Mouse (Mus musculus) liver, adult 2 months (tissue): ENCODE measurements around the gene Ablim2. TPM values are rescaled to one million over a fixed set of nuclear protein-coding genes. Genes with fewer than 3 reads are reported as not detected.

Experiments
- DNase-seq: peaks from one replicate; pipeline ENCODE4 v3.0.0-alpha.2; 2011; ENCODE audit warnings: low read depth, low spot score; ENCODE audit errors: extremely low read depth
- H3K27ac ChIP-seq: fragments of 200-500 bp; replicated peaks from 2 replicates; pipeline ENCODE4 v1.5.1; 2012; ENCODE audit warnings: low read depth, mild to moderate bottlenecking, control low read depth, inconsistent platforms, low read length; ENCODE audit not compliant: insufficient read depth
- H3K27me3 ChIP-seq: fragments of 200-500 bp; 2 replicates; pipeline ENCODE4 v1.6.1; 2012; ENCODE audit warnings: mild to moderate bottlenecking, moderate library complexity, low read length, inconsistent platforms; ENCODE audit not compliant: control insufficient read depth, insufficient read depth
- H3K36me3 ChIP-seq: fragments of 200-500 bp; 2 replicates; pipeline ENCODE4 v1.6.1; 2012; ENCODE audit warnings: low read length, inconsistent platforms; ENCODE audit not compliant: control insufficient read depth, insufficient read depth
- H3K4me1 ChIP-seq: fragments of 200-500 bp; 2 replicates; pipeline ENCODE4 v1.6.1; 2011; ENCODE audit warnings: low read length; ENCODE audit not compliant: control insufficient read depth, insufficient read depth
- H3K4me3 ChIP-seq: fragments of 200-500 bp; 2 replicates; pipeline ENCODE4 v1.5.1; 2011; ENCODE audit warnings: low read depth, mild to moderate bottlenecking, control low read depth, low read length, moderate library complexity; ENCODE audit not compliant: insufficient read depth
- H3K79me2 ChIP-seq: fragments of 200-500 bp; 2 replicates; pipeline ENCODE4 v1.6.1; 2012; ENCODE audit warnings: inconsistent platforms, mild to moderate bottlenecking, low read length, moderate library complexity; ENCODE audit not compliant: control insufficient read depth, insufficient read depth
- H3K9ac ChIP-seq: fragments of 200-500 bp; 2 replicates; pipeline ENCODE4 v1.6.1; 2012; ENCODE audit warnings: low read depth, mild to moderate bottlenecking, control low read depth, inconsistent platforms, low read length
- CTCF ChIP-seq: fragments of 200-500 bp; IDR thresholded peaks from 2 replicates; pipeline ENCODE4 v1.5.1; 2011; ENCODE audit warnings: low read depth, low read length, control low read depth
- POLR2A ChIP-seq: fragments of 200-500 bp; IDR thresholded peaks from 2 replicates; pipeline ENCODE4 v1.6.1; 2011; ENCODE audit warnings: low read length, control low read depth; ENCODE audit not compliant: insufficient read depth; ENCODE audit errors: extremely low read depth
- WGBS: fragments of 180-500 bp; shearing (Covaris S2); methylation state at CpG from one replicate; pipeline ENCODE4 v1.1.7; 2018; 5-methylcytosine and 5-hydroxymethylcytosine counted together
- polyA plus RNA-seq: library from polyadenylated mRNA; depleted of rRNA; stranded (reverse); fragments of >200 nt; gene quantifications from 2 replicates; pipeline ENCODE4 v1.2.3, GENCODE M21; 2012
- total RNA-seq: library from RNA; depleted of rRNA; stranded (reverse); fragments of >200 nt; gene quantifications from 2 replicates; pipeline ENCODE4 v1.2.3, GENCODE M21; 2014

Ablim2 gene
- total and polyA plus RNA-seq, 2 experiments = 2.3 to 5.9 TPM

- Histone ChIP-seq H3K4me1 (peaks cover 2% of the 10 kb centered on the region; the same call in 1 of the 2 replicates), H3K36me3 (no peaks in the 10 kb centered on the region), H3K27ac (no peak overlapping the region), H3K4me3 (no peak overlapping the region), H3K9ac (no peak overlapping the region), H3K27me3 (no peaks in the 10 kb centered on the region), H3K79me2 (no peaks in the 10 kb centered on the region)
- TF ChIP-seq CTCF = no peak
- no peak for TF ChIP-seq POLR2A
- WGBS = 86% methylated on average over 4 of the region's 4 CpGs
- DNase-seq = no peak
These were observed 139.5 kb downstream of the Ablim2 start for GRCm38 (mm10) chr5:35897147-35897546.

- Histone ChIP-seq H3K4me1 (no peaks in the 10 kb centered on the region), H3K27me3 (no peaks in the 10 kb centered on the region), H3K4me3 (no peak overlapping the region), H3K27ac (no peak overlapping the region), H3K9ac (no peak overlapping the region), H3K79me2 (no peaks in the 10 kb centered on the region), H3K36me3 (no peaks in the 10 kb centered on the region)
- WGBS = 32% methylated on average over 4 of the region's 4 CpGs
- no peak for DNase-seq
- TF ChIP-seq CTCF = no peak
- no peak for TF ChIP-seq POLR2A
These were observed 140.4 kb downstream of the Ablim2 start for GRCm38 (mm10) chr5:35898114-35898513.

GRCm38 (mm10) chr5:35898994-35899393, 141.3 kb downstream of the Ablim2 start:
- no peak for TF ChIP-seq POLR2A
- TF ChIP-seq CTCF = no peak
- WGBS = 91% methylated on average over 3 of the region's 3 CpGs
- H3K27ac ChIP-seq = no peak overlapping the region

GRCm38 (mm10) chr5:35900401-35901225, 142.9 kb downstream of the Ablim2 start:
- no peak for TF ChIP-seq POLR2A
- TF ChIP-seq CTCF = no peak
- WGBS = 25% methylated on average over 10 of the region's 10 CpGs
- Histone ChIP-seq H3K9ac (no peak overlapping the region), H3K36me3 (no peaks in the 10 kb centered on the region), H3K27me3 (no peaks in the 10 kb centered on the region), H3K79me2 (no peaks in the 10 kb centered on the region), H3K4me3 (no peak overlapping the region), H3K4me1 (no peaks in the 10 kb centered on the region), H3K27ac (no peak overlapping the region)
- DNase-seq = no peak

More at GRCm38 (mm10) chr5:35898994-35899393, 141.3 kb downstream of the Ablim2 start:
- H3K79me2 ChIP-seq = no peaks in the 10 kb centered on the region
- no peaks in the 10 kb centered on the region for H3K4me1 ChIP-seq
- no peak for DNase-seq
- no peak overlapping the region for H3K4me3 ChIP-seq
- H3K27me3 ChIP-seq = no peaks in the 10 kb centered on the region
- no peak overlapping the region for H3K9ac ChIP-seq
- H3K36me3 ChIP-seq = no peaks in the 10 kb centered on the region

GRCm38 (mm10) chr5:35901226-35901809, 143.6 kb downstream of the Ablim2 start:
- H3K27ac ChIP-seq = no peak overlapping the region
- H3K4me1 ChIP-seq = no peaks in the 10 kb centered on the region
- no peak overlapping the region for H3K4me3 ChIP-seq
- TF ChIP-seq CTCF (no peak), POLR2A (no peak)
- 38% methylated on average over 12 of the region's 12 CpGs for WGBS
- H3K9ac ChIP-seq = no peak overlapping the region
- H3K79me2 ChIP-seq = no peaks in the 10 kb centered on the region
- no peak for DNase-seq
- H3K36me3 ChIP-seq = no peaks in the 10 kb centered on the region
- H3K27me3 ChIP-seq = no peaks in the 10 kb centered on the region

- Histone ChIP-seq H3K36me3 (no peaks in the 10 kb centered on the region), H3K27me3 (no peaks in the 10 kb centered on the region), H3K27ac (no peak overlapping the region), H3K79me2 (no peaks in the 10 kb centered on the region), H3K4me1 (no peaks in the 10 kb centered on the region; the same call in 1 of the 2 replicates), H3K9ac (no peak overlapping the region), H3K4me3 (no peak overlapping the region)
- 75% methylated on average over 8 of the region's 8 CpGs for WGBS
- TF ChIP-seq POLR2A (no peak), CTCF (no peak)
- DNase-seq = no peak
These were observed 145.8 kb downstream of the Ablim2 start for GRCm38 (mm10) chr5:35903456-35903855.
